Mouse (Mus musculus): ENCODE results near the gene Nudt16l1. TPM values are rescaled to one million over a fixed set of nuclear protein-coding genes. Genes with fewer than 3 reads are reported as not detected.

The Nudt16l1 gene
- polyA plus RNA-seq, 2 experiments: 127 to 172 TPM

- H3K4me3 ChIP-seq (replicated peaks; ENCODE audit: low read length): no peak overlapping the region
- 76% methylated on average over 5 of the region's 5 CpGs for WGBS
- H3K4me2 ChIP-seq (replicated peaks; ENCODE audit: low read depth, low read length, severe bottlenecking): no peak overlapping the region
- no peaks in the 10 kb centered on the region for H3K27me3 ChIP-seq (ENCODE audit: control insufficient read depth, insufficient read depth, low read length)
- ATAC-seq (ENCODE audit: low FRiP score, low read depth) (no peak), DNase-seq (ENCODE audit: low spot score) (no peak)
- H3K36me3 ChIP-seq (ENCODE audit: control insufficient read depth, insufficient read depth, low read length): no peaks in the 10 kb centered on the region
- no peaks in the 10 kb centered on the region for H3K4me1 ChIP-seq (ENCODE audit: control insufficient read depth, insufficient read depth, low read length)
- H3K27ac ChIP-seq (replicated peaks; ENCODE audit: low read depth, low read length): no peak overlapping the region
- TF ChIP-seq POLR2A (IDR thresholded peaks at IDR 0.05; ENCODE audit: borderline replicate concordance, extremely low read depth, insufficient read depth, insufficient read length): no peak
- H3K9me3 ChIP-seq (ENCODE audit: control insufficient read depth, low read length): no peaks in the 10 kb centered on the region
- no peak overlapping the region for H3K9ac ChIP-seq (ENCODE audit: low read depth, low read length, severe bottlenecking)
These were observed 36.0 kb downstream of the Nudt16l1 start for GRCm38 (mm10) chr16:4974521-4974920.

DNA sequence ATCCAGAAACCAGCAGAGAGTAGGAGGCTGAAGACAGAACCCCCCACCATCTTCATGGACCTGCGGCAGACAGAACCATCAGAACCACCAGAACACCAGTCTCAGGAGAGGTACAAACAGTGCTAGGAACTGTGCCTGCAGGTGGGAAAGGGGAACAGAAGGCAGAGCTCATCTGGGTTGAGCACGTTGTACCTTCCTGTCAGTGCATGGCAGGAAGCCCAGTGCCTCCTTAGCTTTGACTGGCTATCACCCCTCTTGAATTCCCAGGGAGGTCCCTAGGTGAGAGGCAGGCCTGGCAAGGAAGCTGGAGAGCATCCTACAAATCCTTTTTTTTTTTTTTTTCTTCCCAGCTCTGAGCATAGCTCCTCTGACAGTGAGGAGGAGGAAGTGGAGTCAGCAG, 37.6 kb downstream of the Nudt16l1 start:
- DNase-seq (ENCODE audit: low spot score) (no peak), ATAC-seq (ENCODE audit: low FRiP score, low read depth) (no peak)
- Histone ChIP-seq H3K27ac (replicated peaks; ENCODE audit: low read depth, low read length) (no peak overlapping the region), H3K9ac (ENCODE audit: low read depth, low read length, severe bottlenecking) (no peak overlapping the region), H3K4me3 (replicated peaks; ENCODE audit: low read length) (no peak overlapping the region), H3K4me1 (ENCODE audit: control insufficient read depth, insufficient read depth, low read length) (no peaks in the 10 kb centered on the region), H3K27me3 (ENCODE audit: control insufficient read depth, insufficient read depth, low read length) (no peaks in the 10 kb centered on the region), H3K36me3 (ENCODE audit: control insufficient read depth, insufficient read depth, low read length) (no peaks in the 10 kb centered on the region), H3K4me2 (replicated peaks; ENCODE audit: low read depth, low read length, severe bottlenecking) (no peak overlapping the region), H3K9me3 (ENCODE audit: control insufficient read depth, low read length) (no peaks in the 10 kb centered on the region)
- 78% methylated on average over 2 of the region's 2 CpGs for WGBS
- TF ChIP-seq POLR2A (IDR thresholded peaks at IDR 0.05; ENCODE audit: borderline replicate concordance, extremely low read depth, insufficient read depth, insufficient read length): no peak

- WGBS: 56% methylated on average over 5 of the region's 5 CpGs
These were observed 39.9 kb downstream of the Nudt16l1 start for GRCm38 (mm10) chr16:4978275-4979051.

GRCm38 (mm10) chr16:4979755-4980380, 41.3 kb downstream of the Nudt16l1 start:
- 75% methylated on average over 4 of the region's 4 CpGs for WGBS
- Histone ChIP-seq H3K4me1 (ENCODE audit: control insufficient read depth, insufficient read depth, low read length) (no peaks in the 10 kb centered on the region), H3K4me3 (replicated peaks; ENCODE audit: low read length) (no peak overlapping the region), H3K36me3 (ENCODE audit: control insufficient read depth, insufficient read depth, low read length) (no peaks in the 10 kb centered on the region), H3K9ac (ENCODE audit: low read depth, low read length, severe bottlenecking) (no peak overlapping the region), H3K4me2 (replicated peaks; ENCODE audit: low read depth, low read length, severe bottlenecking) (no peak overlapping the region), H3K27ac (replicated peaks; ENCODE audit: low read depth, low read length) (no peak overlapping the region), H3K27me3 (ENCODE audit: control insufficient read depth, insufficient read depth, low read length) (no peaks in the 10 kb centered on the region), H3K9me3 (ENCODE audit: control insufficient read depth, low read length) (no peaks in the 10 kb centered on the region)
- peak; percentile 21 for DNase-seq (ENCODE audit: low spot score)
- no peak for ATAC-seq (ENCODE audit: low FRiP score, low read depth)
- TF ChIP-seq POLR2A (IDR thresholded peaks at IDR 0.05; ENCODE audit: borderline replicate concordance, extremely low read depth, insufficient read depth, insufficient read length): no peak

More at GRCm38 (mm10) chr16:4978275-4979051, 39.9 kb downstream of the Nudt16l1 start:
- no peak overlapping the region for H3K4me2 ChIP-seq (replicated peaks; ENCODE audit: low read depth, low read length, severe bottlenecking)
- no peak overlapping the region for H3K9ac ChIP-seq (ENCODE audit: low read depth, low read length, severe bottlenecking)
- H3K36me3 ChIP-seq (ENCODE audit: control insufficient read depth, insufficient read depth, low read length): no peaks in the 10 kb centered on the region
- no peaks in the 10 kb centered on the region for H3K27me3 ChIP-seq (ENCODE audit: control insufficient read depth, insufficient read depth, low read length)
- H3K4me3 ChIP-seq (replicated peaks; ENCODE audit: low read length): no peak overlapping the region
- no peak for TF ChIP-seq POLR2A (IDR thresholded peaks at IDR 0.05; ENCODE audit: borderline replicate concordance, extremely low read depth, insufficient read depth, insufficient read length)
- ATAC-seq (ENCODE audit: low FRiP score, low read depth) (no peak), DNase-seq (ENCODE audit: low spot score) (no peak)
- H3K9me3 ChIP-seq (ENCODE audit: control insufficient read depth, low read length): no peaks in the 10 kb centered on the region
- H3K4me1 ChIP-seq (ENCODE audit: control insufficient read depth, insufficient read depth, low read length): no peaks in the 10 kb centered on the region
- no peak overlapping the region for H3K27ac ChIP-seq (replicated peaks; ENCODE audit: low read depth, low read length)

DNA sequence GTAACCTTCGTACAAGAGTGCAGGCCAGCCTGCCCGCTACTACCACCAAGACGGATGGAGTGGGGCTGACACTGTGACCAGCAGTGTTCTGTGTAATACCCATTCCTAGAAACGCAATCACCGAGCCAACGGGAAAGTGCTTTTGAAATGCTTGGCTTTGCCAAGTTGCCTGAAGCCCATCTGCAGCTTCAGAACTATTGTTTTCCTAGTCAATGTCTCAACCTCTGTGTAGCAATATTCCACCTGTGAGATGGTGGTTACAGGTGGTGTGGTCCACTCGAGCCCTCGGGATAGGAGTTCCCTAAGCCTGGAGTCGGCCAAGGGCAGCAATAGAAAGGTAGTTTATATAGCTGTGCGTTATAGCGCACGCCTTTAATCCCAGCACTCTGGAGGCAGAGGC, 46.2 kb downstream of the Nudt16l1 start:
- Histone ChIP-seq H3K4me1 (ENCODE audit: control insufficient read depth, insufficient read depth, low read length) (no peaks in the 10 kb centered on the region), H3K4me2 (replicated peaks; ENCODE audit: low read depth, low read length, severe bottlenecking) (no peak overlapping the region), H3K27ac (replicated peaks; ENCODE audit: low read depth, low read length) (no peak overlapping the region), H3K27me3 (ENCODE audit: control insufficient read depth, insufficient read depth, low read length) (no peaks in the 10 kb centered on the region), H3K36me3 (ENCODE audit: control insufficient read depth, insufficient read depth, low read length) (no peaks in the 10 kb centered on the region), H3K4me3 (replicated peaks; ENCODE audit: low read length) (no peak overlapping the region), H3K9me3 (ENCODE audit: control insufficient read depth, low read length) (no peaks in the 10 kb centered on the region), H3K9ac (ENCODE audit: low read depth, low read length, severe bottlenecking) (no peak overlapping the region)
- ATAC-seq (ENCODE audit: low FRiP score, low read depth) (no peak), DNase-seq (ENCODE audit: low spot score) (no peak)
- no peak for TF ChIP-seq POLR2A (IDR thresholded peaks at IDR 0.05; ENCODE audit: borderline replicate concordance, extremely low read depth, insufficient read depth, insufficient read length)
- WGBS: 89% methylated on average over 12 of the region's 12 CpGs

Other genes with a start within 250 kb of the Nudt16l1 start
- gene Nmral1, start 219.4 kb upstream of the Nudt16l1 start, polyA plus RNA-seq (2012; rRNA removed): 64.3 and 71.5 TPM in 2 replicates
- gene Nmral1, start 219.4 kb upstream of the Nudt16l1 start, polyA plus RNA-seq (2014; fragmentation: Nextera tagmentation; extraction: Ambion mirVana): 70.9 and 82.0 TPM in 2 replicates
- 56.0 and 63.1 TPM in 2 replicates for gene Hmox2, start 212.4 kb upstream of the Nudt16l1 start, polyA plus RNA-seq (2012; rRNA removed)
- gene Hmox2, start 212.4 kb upstream of the Nudt16l1 start, polyA plus RNA-seq (2014; fragmentation: Nextera tagmentation; extraction: Ambion mirVana): 96.6 and 106 TPM in 2 replicates
- 84.8 and 110 TPM in 2 replicates for gene Cdip1, start 148.5 kb upstream of the Nudt16l1 start, polyA plus RNA-seq (2012; rRNA removed)
- gene Cdip1, start 148.5 kb upstream of the Nudt16l1 start, polyA plus RNA-seq (2014; fragmentation: Nextera tagmentation; extraction: Ambion mirVana): 80.8 and 81.2 TPM in 2 replicates
- gene 4930562C15Rik, start 103.3 kb upstream of the Nudt16l1 start, polyA plus RNA-seq (2012; rRNA removed): not detected in 2 replicates
- gene 4930562C15Rik, start 103.3 kb upstream of the Nudt16l1 start, polyA plus RNA-seq (2014; fragmentation: Nextera tagmentation; extraction: Ambion mirVana): 0.37 and 0.70 TPM in 2 replicates
- gene Ubald1, start 58.4 kb upstream of the Nudt16l1 start, polyA plus RNA-seq (2012; rRNA removed): 32.5 and 42.3 TPM in 2 replicates
- 42.0 and 44.3 TPM in 2 replicates for gene Ubald1, start 58.4 kb upstream of the Nudt16l1 start, polyA plus RNA-seq (2014; fragmentation: Nextera tagmentation; extraction: Ambion mirVana)
- gene Mgrn1, start 52.5 kb upstream of the Nudt16l1 start, polyA plus RNA-seq (2012; rRNA removed): 101 and 132 TPM in 2 replicates
- gene Mgrn1, start 52.5 kb upstream of the Nudt16l1 start, polyA plus RNA-seq (2014; fragmentation: Nextera tagmentation; extraction: Ambion mirVana): 87.7 and 92.7 TPM in 2 replicates
- 106 and 108 TPM in 2 replicates for gene Anks3, start 25.4 kb downstream of the Nudt16l1 start, polyA plus RNA-seq (2012; rRNA removed)
- 59.3 and 67.9 TPM in 2 replicates for gene Anks3, start 25.4 kb downstream of the Nudt16l1 start, polyA plus RNA-seq (2014; fragmentation: Nextera tagmentation; extraction: Ambion mirVana)
- gene Sept12, start 59.1 kb downstream of the Nudt16l1 start, polyA plus RNA-seq (2012; rRNA removed): 0.04 and 0.05 TPM in 2 replicates
- gene Sept12, start 59.1 kb downstream of the Nudt16l1 start, polyA plus RNA-seq (2014; fragmentation: Nextera tagmentation; extraction: Ambion mirVana): not detected in 2 replicates
- 2.9 and 3.5 TPM in 2 replicates for gene Smim22, start 68.5 kb downstream of the Nudt16l1 start, polyA plus RNA-seq (2012; rRNA removed)
- 4.2 and 4.5 TPM in 2 replicates for gene Smim22, start 68.5 kb downstream of the Nudt16l1 start, polyA plus RNA-seq (2014; fragmentation: Nextera tagmentation; extraction: Ambion mirVana)
- 64.5 and 81.5 TPM in 2 replicates for gene Rogdi, start 74.8 kb downstream of the Nudt16l1 start, polyA plus RNA-seq (2012; rRNA removed)
- gene Rogdi, start 74.8 kb downstream of the Nudt16l1 start, polyA plus RNA-seq (2014; fragmentation: Nextera tagmentation; extraction: Ambion mirVana): 50.1 and 56.7 TPM in 2 replicates
- gene Glyr1, start 111.1 kb downstream of the Nudt16l1 start, polyA plus RNA-seq (2012; rRNA removed): 121 and 127 TPM in 2 replicates
- gene Glyr1, start 111.1 kb downstream of the Nudt16l1 start, polyA plus RNA-seq (2014; fragmentation: Nextera tagmentation; extraction: Ambion mirVana): 87.9 and 102 TPM in 2 replicates
- gene Ubn1, start 111.3 kb downstream of the Nudt16l1 start, polyA plus RNA-seq (2012; rRNA removed): 37.9 and 46.9 TPM in 2 replicates
- 25.7 and 29.0 TPM in 2 replicates for gene Ubn1, start 111.3 kb downstream of the Nudt16l1 start, polyA plus RNA-seq (2014; fragmentation: Nextera tagmentation; extraction: Ambion mirVana)
- 8.9 and 15.6 TPM in 2 replicates for gene Ppl, start 193.7 kb downstream of the Nudt16l1 start, polyA plus RNA-seq (2012; rRNA removed)
- gene Ppl, start 193.7 kb downstream of the Nudt16l1 start, polyA plus RNA-seq (2014; fragmentation: Nextera tagmentation; extraction: Ambion mirVana): 23.5 and 33.7 TPM in 2 replicates
- 0.45 and 0.61 TPM in 2 replicates for gene Sec14l5, start 208.3 kb downstream of the Nudt16l1 start, polyA plus RNA-seq (2012; rRNA removed)
- 0.10 and 0.12 TPM in 2 replicates for gene Sec14l5, start 208.3 kb downstream of the Nudt16l1 start, polyA plus RNA-seq (2014; fragmentation: Nextera tagmentation; extraction: Ambion mirVana)